Mouse (Mus musculus): ENCODE data around the gene Fgr.

- no peak for TF ChIP-seq CTCF (IDR thresholded peaks at IDR 0.05; ENCODE audit: low read depth)
- TF ChIP-seq EP300 (IDR thresholded peaks at IDR 0.05; ENCODE audit: low read depth), result no peak
These were observed 60.6 kb downstream of the Fgr start for GRCm38 (mm10) chr4:133034478-133034877.

Measured in heart, postnatal 0 days (tissue).